Mouse (Mus musculus) lung, embryonic 15.5 days (tissue): ENCODE data around the gene Plrg1. TPM values are rescaled to one million over a fixed set of nuclear protein-coding genes. Genes with fewer than 3 reads are reported as not detected.

ENCODE experiments used
- ATAC-seq: fragments of 200-750 bp; cut with Nextera tagmentation; 2 replicates; pipeline ENCODE4 v1.8.0; 2017; ENCODE audit warnings: moderate number of reproducible peaks, borderline replicate concordance; ENCODE audit not compliant: low FRiP score, low TSS enrichment; ENCODE audit errors: extremely low read depth
- H3K27ac ChIP-seq: fragments of 300-500 bp; sonication (generic); 2 replicates; pipeline ENCODE4 v1.5.1; 2015; ENCODE audit warnings: moderate library complexity, mild to moderate bottlenecking, inconsistent platforms
- H3K27me3 ChIP-seq: fragments of 300-500 bp; sonication (generic); 2 replicates; pipeline ENCODE4 v1.6.1; 2015; ENCODE audit warnings: inconsistent platforms
- H3K36me3 ChIP-seq: fragments of 300-500 bp; sonication (generic); 2 replicates; pipeline ENCODE4 v1.6.1; 2015; ENCODE audit warnings: inconsistent platforms
- H3K4me1 ChIP-seq: fragments of 300-500 bp; sonication (generic); 2 replicates; pipeline ENCODE4 v1.6.1; 2015; ENCODE audit warnings: inconsistent platforms
- H3K4me2 ChIP-seq: fragments of 300-500 bp; sonication (generic); 2 replicates; pipeline ENCODE4 v1.6.1; 2015; ENCODE audit warnings: inconsistent platforms, mild to moderate bottlenecking, moderate library complexity
- H3K4me3 ChIP-seq: fragments of 300-500 bp; sonication (generic); 2 replicates; pipeline ENCODE4 v1.5.1; 2015; ENCODE audit warnings: mild to moderate bottlenecking, inconsistent platforms
- H3K9ac ChIP-seq: fragments of 300-500 bp; sonication (generic); 2 replicates; pipeline ENCODE4 v1.6.1; 2015; ENCODE audit warnings: inconsistent platforms
- H3K9me3 ChIP-seq: fragments of 300-500 bp; sonication (generic); 2 replicates; pipeline ENCODE4 v1.6.1; 2016; ENCODE audit warnings: inconsistent platforms
- WGBS: fragments of 180-500 bp; shearing (Covaris S2); methylation state at CpG from one replicate; pipeline ENCODE4 v1.1.7; 2015; 5-methylcytosine and 5-hydroxymethylcytosine counted together
- polyA plus RNA-seq: library from polyadenylated mRNA; unstranded; fragments of >200 nt; fragmentation: Nextera tagmentation; extraction: Ambion mirVana; gene quantifications from 2 replicates; pipeline ENCODE4 v1.2.1, GENCODE M21; 2015

Gene Plrg1
- polyA plus RNA-seq, 1 experiment from 2014 or later = 110 TPM

- H3K9ac ChIP-seq = no peak overlapping the region
Observed at GRCm38 (mm10) chr3:83102286-83102685, 47.0 kb downstream of the Plrg1 start.

GRCm38 (mm10) chr3:83110163-83110562, 54.8 kb downstream of the Plrg1 start:
- 33% methylated on average over 4 of the region's 4 CpGs for WGBS
- Histone ChIP-seq H3K9ac (no peak overlapping the region), H3K9me3 (no peaks in the 10 kb centered on the region), H3K36me3 (no peaks in the 10 kb centered on the region), H3K4me1 (0 out of 2 replicates have a peak, but pooled peaks cover 9% of the 10 kb centered on the region), H3K4me3 (no peak overlapping the region), H3K27me3 (no peaks in the 10 kb centered on the region; the same call in 1 of the 2 replicates), H3K4me2 (no peak overlapping the region), H3K27ac (no peak overlapping the region)
- ATAC-seq = 0 out of 2 replicates have a peak, but pooled peaks have one; percentile 43

More at GRCm38 (mm10) chr3:83102286-83102685, 47.0 kb downstream of the Plrg1 start:
- Histone ChIP-seq H3K36me3 (no peaks in the 10 kb centered on the region), H3K9me3 (no peaks in the 10 kb centered on the region), H3K4me2 (no peak overlapping the region), H3K27me3 (no peaks in the 10 kb centered on the region), H3K4me1 (peaks cover 5% of the 10 kb centered on the region; the same call in 1 of the 2 replicates), H3K27ac (no peak overlapping the region), H3K4me3 (no peak overlapping the region)
- whole genome bisulfite sequencing = 73% methylated on average over 6 of the region's 6 CpGs
- ATAC-seq = no peak

- WGBS = 55% methylated on average over 7 of the region's 7 CpGs
- Histone ChIP-seq H3K4me2 (no peak overlapping the region), H3K9me3 (no peaks in the 10 kb centered on the region), H3K4me1 (0 out of 2 replicates have a peak, but pooled peaks cover 9% of the 10 kb centered on the region), H3K27ac (no peak overlapping the region), H3K4me3 (no peak overlapping the region), H3K36me3 (no peaks in the 10 kb centered on the region), H3K27me3 (no peaks in the 10 kb centered on the region; the same call in 1 of the 2 replicates), H3K9ac (no peak overlapping the region)
- ATAC-seq = peak; percentile 59; the same call in 1 of the 2 replicates
Observed at GRCm38 (mm10) chr3:83111485-83112261, 56.4 kb downstream of the Plrg1 start.

- Histone ChIP-seq H3K27ac (no peak overlapping the region), H3K27me3 (no peaks in the 10 kb centered on the region; the same call in 1 of the 2 replicates), H3K4me1 (0 out of 2 replicates have a peak, but pooled peaks cover 9% of the 10 kb centered on the region), H3K4me2 (no peak overlapping the region), H3K9ac (no peak overlapping the region), H3K9me3 (no peaks in the 10 kb centered on the region), H3K4me3 (no peak overlapping the region), H3K36me3 (no peaks in the 10 kb centered on the region)
- ATAC-seq = no peak
- WGBS = 26% methylated on average over 3 of the region's 3 CpGs
Observed at GRCm38 (mm10) chr3:83112869-83113268, 57.5 kb downstream of the Plrg1 start.

GRCm38 (mm10) chr3:83114946-83115345, 59.6 kb downstream of the Plrg1 start:
- WGBS = 47% methylated on average over 1 of the region's 1 CpGs
- no peaks in the 10 kb centered on the region; the same call in 1 of the 2 replicates for H3K27me3 ChIP-seq
- H3K27ac ChIP-seq = no peak overlapping the region
- H3K36me3 ChIP-seq = no peaks in the 10 kb centered on the region
- no peak overlapping the region for H3K4me2 ChIP-seq
- H3K9ac ChIP-seq = no peak overlapping the region
- H3K4me3 ChIP-seq = no peak overlapping the region
- no peaks in the 10 kb centered on the region for H3K9me3 ChIP-seq
- ATAC-seq = no peak
- H3K4me1 ChIP-seq = 0 out of 2 replicates have a peak, but pooled peaks cover 9% of the 10 kb centered on the region

- Histone ChIP-seq H3K4me3 (no peak overlapping the region), H3K9ac (no peak overlapping the region), H3K36me3 (no peaks in the 10 kb centered on the region), H3K9me3 (no peaks in the 10 kb centered on the region), H3K4me1 (no peaks in the 10 kb centered on the region), H3K4me2 (no peak overlapping the region), H3K27me3 (no peaks in the 10 kb centered on the region), H3K27ac (no peak overlapping the region)
- no peak for ATAC-seq
- WGBS = 45% methylated on average over 10 of the region's 10 CpGs
Observed at GRCm38 (mm10) chr3:83117592-83117991, 62.3 kb downstream of the Plrg1 start.

Other genes with a start within 250 kb of the Plrg1 start
- 11.1 and 12.6 TPM in 2 replicates for gene Rbm46, start 179.0 kb upstream of the Plrg1 start, polyA plus RNA-seq
- gene Lrat, start 151.5 kb upstream of the Plrg1 start, polyA plus RNA-seq = 0.55 and 0.57 TPM in 2 replicates
- gene Fgg, start 47.8 kb upstream of the Plrg1 start, polyA plus RNA-seq = 0.76 and 4.1 TPM in 2 replicates
- gene Fga, start 29.4 kb upstream of the Plrg1 start, polyA plus RNA-seq = 0.79 and 4.0 TPM in 2 replicates
- 0.49 and 2.7 TPM in 2 replicates for gene Fgb, start 5.7 kb upstream of the Plrg1 start, polyA plus RNA-seq
- 0.13 and 0.14 TPM in 2 replicates for gene Dchs2, start 72.4 kb downstream of the Plrg1 start, polyA plus RNA-seq